Mouse (Mus musculus): ENCODE results near the gene Slc18b1.

DNA sequence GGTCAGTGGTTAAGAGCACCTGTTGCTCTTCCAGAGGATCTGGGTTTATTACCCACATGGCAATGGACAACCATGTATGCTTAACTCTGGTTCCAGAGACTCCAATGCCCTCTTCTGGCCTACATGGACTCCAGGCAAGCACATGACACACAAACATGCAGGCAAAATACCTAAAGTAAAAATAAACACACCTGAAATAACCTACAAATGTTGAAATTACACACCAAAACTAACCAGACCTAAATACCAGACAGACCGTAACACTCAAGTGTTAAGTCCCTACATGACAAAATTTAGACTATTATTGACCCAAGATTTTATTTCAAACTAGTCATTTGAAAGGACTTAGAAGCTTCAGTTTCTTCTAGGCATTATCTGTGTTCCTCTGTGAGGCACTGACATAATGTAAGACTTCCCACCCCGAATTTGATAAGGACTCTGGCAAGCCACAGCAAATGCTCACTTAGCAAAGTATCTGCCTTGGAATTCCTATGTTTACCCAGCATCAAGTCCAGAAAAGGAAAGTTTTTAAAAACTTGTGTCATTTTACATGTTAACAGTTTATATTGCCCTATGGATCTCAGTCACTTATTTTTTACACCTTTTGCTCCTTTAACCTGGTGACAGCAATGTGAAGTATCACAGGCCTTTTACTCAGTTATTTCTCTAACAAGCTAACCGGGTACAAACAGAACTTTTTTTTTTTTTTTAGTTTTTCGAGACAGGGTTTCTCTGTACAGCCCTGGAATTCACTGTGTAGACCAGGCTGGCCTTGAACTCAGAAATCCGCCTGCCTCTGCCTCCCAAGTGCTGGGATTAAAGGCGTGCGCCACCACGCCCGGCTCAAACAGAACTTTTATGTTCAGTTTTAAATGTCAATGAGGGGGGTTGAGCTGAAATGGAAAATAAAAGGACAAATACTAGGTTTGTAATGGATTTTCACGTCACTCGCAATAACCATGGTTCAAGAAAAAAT, 14.7 kb upstream of the Slc18b1 start:
- TF ChIP-seq CTCF (IDR thresholded peaks at IDR 0.05; ENCODE audit: low read depth, low read length) (no peak), POLR2A (IDR thresholded peaks at IDR 0.05; ENCODE audit: extremely low read depth, insufficient read depth, low read length) (no peak)
